ENCODE assay signal across 28 mouse cellular contexts in the genomic region with DNA sequence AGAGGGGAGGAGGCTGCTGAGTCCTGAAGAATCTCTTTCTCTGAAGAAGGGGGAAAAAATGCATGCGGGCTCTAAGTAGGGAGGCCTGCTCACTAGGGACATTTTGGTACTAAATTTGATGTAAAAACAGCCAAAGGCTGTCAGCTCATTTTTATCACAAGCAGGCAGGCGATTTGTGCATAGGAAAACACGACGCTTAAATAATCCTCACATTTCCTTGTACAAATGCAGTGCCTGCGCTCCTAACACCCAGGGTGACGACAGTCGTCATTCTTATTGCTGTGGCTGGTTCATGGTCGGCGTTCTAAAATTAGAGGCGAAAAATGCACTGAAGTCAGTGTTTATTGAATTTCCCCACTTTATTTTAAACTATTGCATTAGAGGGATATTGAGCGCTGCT.
DNase-seq lines count a peak whose midpoint lies in the region; ATAC-seq and TF ChIP-seq lines count a peak whose summit lies in the region.
"Had no signal": no experiment of that assay in that cellular context is flagged by ENCODE, and none has a peak within 500 bp of the region (broad histone marks: within the 10 kb centered on the region; RNA-seq: fewer than 3 reads in every experiment).

No protein-coding gene starts in this region.

- H3K27ac ChIP-seq in forebrain, postnatal 0 days (ENCODE audit: low read depth, low read length): 0 out of 2 replicates have a peak overlapping the region, but pooled peaks have one; percentile 0
- H3K27ac ChIP-seq in forebrain, embryonic 14.5 days (ENCODE audit: low read depth, low read length): no peak overlapping the region
- peak overlapping the region; percentile 4; the same call in 1 of the 2 replicates for H3K27ac ChIP-seq in left cerebral cortex, adult 2 months
- H3K27ac ChIP-seq: embryonic facial prominence, embryonic 13.5 days; embryonic facial prominence, embryonic 15.5 days; forebrain, embryonic 10.5 days; forebrain, embryonic 12.5 days; forebrain, embryonic 15.5 days had no signal

- H3K9me3 ChIP-seq in forebrain, postnatal 0 days (ENCODE audit: low read length): no peaks in the 10 kb centered on the region
- H3K9me3 ChIP-seq in forebrain, embryonic 14.5 days (replicated peaks; ENCODE audit: control insufficient read depth, low read length): no peaks in the 10 kb centered on the region
- H3K9me3 ChIP-seq: embryonic facial prominence, embryonic 13.5 days; embryonic facial prominence, embryonic 15.5 days; forebrain, embryonic 10.5 days; forebrain, embryonic 12.5 days; forebrain, embryonic 15.5 days had no signal

- intact Hi-C loops in left cerebral cortex, adult 2 months (cut with DNase I): no loop called here

- TF ChIP-seq CTCF in forebrain, postnatal 0 days (IDR thresholded peaks at IDR 0.05; ENCODE audit: low read depth): no peak
- no peak for TF ChIP-seq CTCF in left cerebral cortex, adult 2 months (IDR thresholded peaks at IDR 0.05)

- H3K4me1 ChIP-seq in forebrain, postnatal 0 days (ENCODE audit: insufficient read depth): no peaks in the 10 kb centered on the region
- H3K4me1 ChIP-seq in forebrain, embryonic 14.5 days (ENCODE audit: control insufficient read depth, insufficient read depth, low read length): no peaks in the 10 kb centered on the region
- H3K4me1 ChIP-seq: embryonic facial prominence, embryonic 13.5 days; embryonic facial prominence, embryonic 15.5 days; forebrain, embryonic 10.5 days; forebrain, embryonic 12.5 days; forebrain, embryonic 15.5 days had no signal

- H3K4me3 ChIP-seq in forebrain, postnatal 0 days (ENCODE audit: low read depth, low read length): no peak overlapping the region
- no peak overlapping the region for H3K4me3 ChIP-seq in forebrain, embryonic 14.5 days (ENCODE audit: low read depth, low read length)
- H3K4me3 ChIP-seq in left cerebral cortex, adult 2 months: no peak overlapping the region
- H3K4me3 ChIP-seq: embryonic facial prominence, embryonic 13.5 days; embryonic facial prominence, embryonic 15.5 days; erythroblast, embryonic 14.5 days; forebrain, embryonic 10.5 days; forebrain, embryonic 12.5 days; forebrain, embryonic 15.5 days had no signal

- no peak for ATAC-seq in forebrain, postnatal 0 days
- ATAC-seq in forebrain, embryonic 14.5 days: no peak
- ATAC-seq: activated CD4-positive, CD25-positive, alpha-beta regulatory T cell, adult 4 months; CD4-positive, CD25-positive, alpha-beta regulatory T cell, adult 4 months; forebrain, embryonic 15.5 days; Patski had no signal

- no peak overlapping the region for H3K4me2 ChIP-seq in forebrain, postnatal 0 days (ENCODE audit: low read depth)
- H3K4me2 ChIP-seq in forebrain, embryonic 14.5 days (ENCODE audit: low read length): no peak overlapping the region
- H3K4me2 ChIP-seq: embryonic facial prominence, embryonic 13.5 days; embryonic facial prominence, embryonic 15.5 days; forebrain, embryonic 12.5 days; forebrain, embryonic 15.5 days had no signal

- peak; percentile 38 for DNase-seq in forebrain, postnatal 0 days
- DNase-seq in forebrain, embryonic 14.5 days (ENCODE audit: low spot score): no peak
- DNase-seq in left cerebral cortex, adult 2 months (ENCODE audit: extremely low spot score in 1 of 2, low spot score in 2 of 2): no peak
- DNase-seq in left cerebral cortex, adult 11 months (ENCODE audit: low spot score): no peak
- peak; percentile 13 for DNase-seq in right cerebral cortex, adult 18-20 months
- no peak for DNase-seq in right cerebral cortex, postnatal 36 days (ENCODE audit: low spot score in 2 of 2)
- DNase-seq: adrenal gland, adult 8-10 months; adrenal gland, postnatal 14 days; adrenal gland, postnatal 36 days; B cell, adult 2 months; cerebellum, adult 11 months; cerebellum, adult 18-20 months; cerebellum, adult 8-10 months; cerebellum, adult 9-11 months; cerebellum, postnatal 14 days; cerebellum, postnatal 36 days; embryo, embryonic 11 days had no signal

- no peak overlapping the region for H3K9ac ChIP-seq in forebrain, postnatal 0 days
- no peak overlapping the region for H3K9ac ChIP-seq in forebrain, embryonic 14.5 days (ENCODE audit: low read length)
- H3K9ac ChIP-seq: embryonic facial prominence, embryonic 13.5 days; embryonic facial prominence, embryonic 15.5 days; forebrain, embryonic 12.5 days; forebrain, embryonic 15.5 days had no signal

- H3K27me3 ChIP-seq in forebrain, postnatal 0 days (ENCODE audit: insufficient read depth, low read length): no peaks in the 10 kb centered on the region
- H3K27me3 ChIP-seq in forebrain, embryonic 14.5 days (replicated peaks; ENCODE audit: control insufficient read depth, insufficient read depth, low read length): no peaks in the 10 kb centered on the region
- H3K27me3 ChIP-seq: CH12.LX; embryonic facial prominence, embryonic 13.5 days; embryonic facial prominence, embryonic 15.5 days; forebrain, embryonic 12.5 days; forebrain, embryonic 15.5 days; Patski had no signal

- 67% methylated on average over 11 of the region's 11 CpGs for WGBS in forebrain, postnatal 0 days
- 83% methylated on average over 11 of the region's 11 CpGs for WGBS in forebrain, embryonic 14.5 days

- no peaks in the 10 kb centered on the region for H3K36me3 ChIP-seq in forebrain, postnatal 0 days (ENCODE audit: insufficient read depth)
- no peaks in the 10 kb centered on the region for H3K36me3 ChIP-seq in forebrain, embryonic 14.5 days (ENCODE audit: control insufficient read depth, insufficient read depth, low read length)
- H3K36me3 ChIP-seq: embryonic facial prominence, embryonic 13.5 days; embryonic facial prominence, embryonic 15.5 days; forebrain, embryonic 10.5 days; forebrain, embryonic 12.5 days; forebrain, embryonic 15.5 days; G1E had no signal

Comparison
In these comparisons a context has a peak if more than half of its experiments do, and no peak if none do; other contexts are left out.
1. DNase-seq: peak in forebrain, postnatal 0 days (single experiment) and right cerebral cortex, adult 18-20 months (single experiment); none in forebrain, embryonic 14.5 days (single experiment), left cerebral cortex, adult 2 months (0 of 2), left cerebral cortex, adult 11 months (single experiment) and right cerebral cortex, postnatal 36 days (0 of 2).